Mouse (Mus musculus): Measurements from ENCODE around the gene Gm10912. TPM values are rescaled to one million over a fixed set of nuclear protein-coding genes. Genes with fewer than 3 reads are reported as not detected.
"Not testable (repeated sequence)": the region's sequence is repeated elsewhere in the genome, so short reads cannot be mapped to it uniquely, and the experiment has no call there.

The Gm10912 gene
- polyA plus RNA-seq, 1 experiment from 2014 or later, result not detected

- Histone ChIP-seq H3K27me3 (ENCODE audit: control insufficient read depth, insufficient read depth, low read length) (no peaks in the 10 kb centered on the region), H3K4me3 (ENCODE audit: low read depth, low read length) (no peak overlapping the region), H3K9ac (ENCODE audit: low read length) (no peak overlapping the region), H3K4me1 (ENCODE audit: control insufficient read depth, insufficient read depth, low read length) (no peaks in the 10 kb centered on the region), H3K27ac (replicated peaks; ENCODE audit: low read depth, low read length) (no peak overlapping the region), H3K4me2 (ENCODE audit: low read depth, severe bottlenecking) (no peak overlapping the region), H3K36me3 (ENCODE audit: control insufficient read depth, insufficient read depth, low read length) (peaks cover 12% of the 10 kb centered on the region; the same call in 1 of the 2 replicates), H3K9me3 (ENCODE audit: control insufficient read depth, low read length) (no peaks in the 10 kb centered on the region)
- no peak for ATAC-seq (ENCODE audit: insufficient number of reproducible peaks, low FRiP score, low TSS enrichment, low read depth)
- no peak for DNase-seq (ENCODE audit: low spot score)
- 94% methylated on average over 1 of the region's 1 CpGs for WGBS
Observed at GRCm38 (mm10) chr2:104058381-104058780, 7.2 kb upstream of the Gm10912 start.

DNA sequence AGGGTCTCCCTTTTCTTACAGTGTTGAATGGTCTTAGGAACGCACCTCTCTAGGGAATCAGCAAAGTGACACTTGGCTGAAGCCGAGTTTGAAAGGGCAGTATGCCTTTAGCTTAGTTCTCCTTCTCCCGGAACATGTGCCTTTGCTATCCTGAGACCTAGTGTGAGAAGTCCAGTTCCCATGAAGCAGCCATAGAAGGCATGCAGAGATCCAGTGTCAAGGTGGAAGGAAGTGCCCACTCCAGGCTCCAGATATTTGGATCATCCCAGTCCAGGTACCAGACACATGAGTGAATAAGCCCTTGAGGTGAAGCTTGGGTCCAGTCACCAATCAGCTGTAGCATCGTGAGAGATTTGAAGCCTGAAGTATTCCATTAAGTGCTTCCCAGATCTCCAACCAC is 6.7 kb upstream of the Gm10912 start:
- DNase-seq (ENCODE audit: low spot score) (no peak), ATAC-seq (ENCODE audit: insufficient number of reproducible peaks, low FRiP score, low TSS enrichment, low read depth) (no peak)
- H3K36me3 ChIP-seq (ENCODE audit: control insufficient read depth, insufficient read depth, low read length), result peaks cover 12% of the 10 kb centered on the region; the same call in 1 of the 2 replicates
- no peaks in the 10 kb centered on the region for H3K4me1 ChIP-seq (ENCODE audit: control insufficient read depth, insufficient read depth, low read length)
- no peak overlapping the region for H3K9ac ChIP-seq (ENCODE audit: low read length)
- 90% methylated on average over 4 of the region's 4 CpGs for WGBS
- no peak overlapping the region for H3K4me2 ChIP-seq (ENCODE audit: low read depth, severe bottlenecking)
- H3K27me3 ChIP-seq (ENCODE audit: control insufficient read depth, insufficient read depth, low read length), result no peaks in the 10 kb centered on the region
- no peak overlapping the region for H3K4me3 ChIP-seq (ENCODE audit: low read depth, low read length)
- H3K27ac ChIP-seq (replicated peaks; ENCODE audit: low read depth, low read length), result no peak overlapping the region
- H3K9me3 ChIP-seq (ENCODE audit: control insufficient read depth, low read length), result no peaks in the 10 kb centered on the region

- DNase-seq (ENCODE audit: low spot score), result no peak
- Histone ChIP-seq H3K9me3 (ENCODE audit: control insufficient read depth, low read length) (no peaks in the 10 kb centered on the region), H3K4me3 (ENCODE audit: low read depth, low read length) (no peak overlapping the region), H3K4me1 (ENCODE audit: control insufficient read depth, insufficient read depth, low read length) (no peaks in the 10 kb centered on the region), H3K4me2 (ENCODE audit: low read depth, severe bottlenecking) (no peak overlapping the region), H3K27ac (replicated peaks; ENCODE audit: low read depth, low read length) (no peak overlapping the region), H3K27me3 (ENCODE audit: control insufficient read depth, insufficient read depth, low read length) (no peaks in the 10 kb centered on the region), H3K36me3 (ENCODE audit: control insufficient read depth, insufficient read depth, low read length) (peaks cover 12% of the 10 kb centered on the region; the same call in 1 of the 2 replicates), H3K9ac (ENCODE audit: low read length) (no peak overlapping the region)
- ATAC-seq (ENCODE audit: insufficient number of reproducible peaks, low FRiP score, low TSS enrichment, low read depth), result no peak
- WGBS, result 80% methylated on average over 10 of the region's 10 CpGs
Observed at GRCm38 (mm10) chr2:104059786-104060185, 5.8 kb upstream of the Gm10912 start.

DNA sequence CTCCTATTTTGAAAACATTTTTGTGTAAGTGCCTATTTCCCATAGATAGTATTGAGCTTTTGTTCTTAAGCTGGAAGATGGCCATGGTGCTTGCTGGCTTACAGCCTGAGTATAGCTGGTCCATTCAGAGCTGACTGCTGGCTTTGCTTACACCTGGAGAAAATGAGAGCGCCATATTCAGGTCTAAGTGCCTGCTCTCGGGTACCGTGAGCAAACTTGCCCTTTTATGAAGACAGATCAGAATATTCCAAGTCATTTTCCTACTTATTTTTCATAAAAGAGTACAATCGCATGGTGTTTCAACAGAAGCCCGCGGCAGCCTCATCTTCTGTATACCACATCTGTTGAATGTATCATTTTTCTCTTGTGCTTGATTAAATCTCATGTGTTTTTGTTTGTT is 4.6 kb upstream of the Gm10912 start:
- H3K27me3 ChIP-seq (ENCODE audit: control insufficient read depth, insufficient read depth, low read length), result no peaks in the 10 kb centered on the region
- WGBS, result 95% methylated on average over 6 of the region's 6 CpGs
- no peak overlapping the region for H3K4me3 ChIP-seq (ENCODE audit: low read depth, low read length)

DNA sequence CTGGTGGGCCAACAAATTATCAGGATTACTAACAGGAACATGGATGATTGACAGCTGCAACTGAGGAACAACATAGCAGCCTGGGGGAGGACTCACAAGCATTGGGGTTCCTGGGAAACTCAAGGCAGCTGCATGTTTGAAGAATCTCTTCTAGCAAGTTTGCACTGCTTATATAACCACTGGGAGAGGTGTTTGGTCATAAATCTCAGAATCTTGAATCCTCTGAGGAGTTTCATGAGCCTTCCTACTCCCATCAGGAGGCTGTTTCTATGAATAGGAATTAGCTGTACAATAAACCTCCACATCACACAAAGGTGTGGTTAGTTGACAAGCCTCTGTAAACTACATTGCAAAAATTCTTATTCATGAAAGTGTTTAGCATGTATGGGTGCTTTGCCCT is 3.0 kb upstream of the Gm10912 start:
- Histone ChIP-seq H3K4me3 (ENCODE audit: low read depth, low read length) (no peak overlapping the region), H3K27me3 (ENCODE audit: control insufficient read depth, insufficient read depth, low read length) (no peaks in the 10 kb centered on the region), H3K36me3 (ENCODE audit: control insufficient read depth, insufficient read depth, low read length) (peaks cover 10% of the 10 kb centered on the region; the same call in 1 of the 2 replicates), H3K4me1 (ENCODE audit: control insufficient read depth, insufficient read depth, low read length) (no peaks in the 10 kb centered on the region), H3K4me2 (ENCODE audit: low read depth, severe bottlenecking) (no peak overlapping the region), H3K9ac (ENCODE audit: low read length) (no peak overlapping the region), H3K27ac (replicated peaks; ENCODE audit: low read depth, low read length) (no peak overlapping the region), H3K9me3 (ENCODE audit: control insufficient read depth, low read length) (no peaks in the 10 kb centered on the region)
- ATAC-seq (ENCODE audit: insufficient number of reproducible peaks, low FRiP score, low TSS enrichment, low read depth), result no peak
- no peak for DNase-seq (ENCODE audit: low spot score)

More for the DNA sequence above, 4.6 kb upstream of the Gm10912 start:
- Histone ChIP-seq H3K9ac (ENCODE audit: low read length) (no peak overlapping the region), H3K4me1 (ENCODE audit: control insufficient read depth, insufficient read depth, low read length) (no peaks in the 10 kb centered on the region), H3K9me3 (ENCODE audit: control insufficient read depth, low read length) (no peaks in the 10 kb centered on the region), H3K27ac (replicated peaks; ENCODE audit: low read depth, low read length) (no peak overlapping the region), H3K4me2 (ENCODE audit: low read depth, severe bottlenecking) (no peak overlapping the region), H3K36me3 (ENCODE audit: control insufficient read depth, insufficient read depth, low read length) (peaks cover 10% of the 10 kb centered on the region; the same call in 1 of the 2 replicates)
- no peak for ATAC-seq (ENCODE audit: insufficient number of reproducible peaks, low FRiP score, low TSS enrichment, low read depth)
- no peak for DNase-seq (ENCODE audit: low spot score)

DNA sequence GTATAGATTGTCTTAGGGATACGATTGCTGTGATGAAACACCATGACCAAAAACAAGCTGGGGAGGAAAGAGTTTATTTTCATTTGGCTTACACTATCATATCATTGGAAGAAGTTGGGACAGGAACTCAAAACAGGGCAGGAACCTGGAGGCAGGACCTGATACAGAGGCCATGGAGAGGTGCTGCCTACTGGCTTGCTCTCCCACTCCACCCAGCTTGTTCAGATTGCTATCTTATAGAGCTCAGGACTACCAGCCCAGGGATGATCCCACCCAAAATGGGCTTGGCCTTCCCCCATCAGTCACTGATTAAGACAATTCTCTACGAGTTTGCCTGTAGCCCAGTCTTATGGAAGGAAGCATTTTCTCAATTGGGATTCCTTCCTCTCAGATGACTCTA is 1.5 kb upstream of the Gm10912 start:
- Histone ChIP-seq H3K9ac (ENCODE audit: low read length) (no peak overlapping the region), H3K36me3 (ENCODE audit: control insufficient read depth, insufficient read depth, low read length) (peaks cover 6% of the 10 kb centered on the region; the same call in 1 of the 2 replicates), H3K27me3 (ENCODE audit: control insufficient read depth, insufficient read depth, low read length) (no peaks in the 10 kb centered on the region), H3K4me1 (ENCODE audit: control insufficient read depth, insufficient read depth, low read length) (no peaks in the 10 kb centered on the region), H3K9me3 (ENCODE audit: control insufficient read depth, low read length) (no peaks in the 10 kb centered on the region), H3K4me3 (ENCODE audit: low read depth, low read length) (no peak overlapping the region), H3K4me2 (ENCODE audit: low read depth, severe bottlenecking) (no peak overlapping the region), H3K27ac (replicated peaks; ENCODE audit: low read depth, low read length) (no peak overlapping the region)
- DNase-seq (ENCODE audit: low spot score) (no peak), ATAC-seq (ENCODE audit: insufficient number of reproducible peaks, low FRiP score, low TSS enrichment, low read depth) (no peak)
- WGBS, result 84% methylated on average over 2 of the region's 2 CpGs

- H3K9ac ChIP-seq (ENCODE audit: low read length); ATAC-seq (ENCODE audit: insufficient number of reproducible peaks, low FRiP score, low TSS enrichment, low read depth); DNase-seq (ENCODE audit: low spot score); H3K4me2 ChIP-seq (ENCODE audit: low read depth, severe bottlenecking); H3K36me3 ChIP-seq (ENCODE audit: control insufficient read depth, insufficient read depth, low read length); H3K4me3 ChIP-seq (ENCODE audit: low read depth, low read length); H3K27ac ChIP-seq (replicated peaks; ENCODE audit: low read depth, low read length); H3K27me3 ChIP-seq (ENCODE audit: control insufficient read depth, insufficient read depth, low read length); H3K9me3 ChIP-seq (ENCODE audit: control insufficient read depth, low read length); H3K4me1 ChIP-seq (ENCODE audit: control insufficient read depth, insufficient read depth, low read length): not testable (repeated sequence)
- WGBS, result 88% methylated on average over 7 of the region's 7 CpGs
Observed at GRCm38 (mm10) chr2:104068450-104068849, 2.8 kb downstream of the Gm10912 start, which contains the start of gene Gm10799. TSS of gene Gm10799 (minus strand) at chr2:104068550.

GRCm38 (mm10) chr2:104069704-104070185 is 4.1 kb downstream of the Gm10912 start, which contains the start of gene Cd59b:
TSS of gene Cd59b (plus strand) at chr2:104069849.
- peak; percentile 78 for DNase-seq (ENCODE audit: low spot score)
- peak; percentile 89 for ATAC-seq (ENCODE audit: insufficient number of reproducible peaks, low FRiP score, low TSS enrichment, low read depth)
- Histone ChIP-seq H3K4me2 (ENCODE audit: low read depth, severe bottlenecking) (peak within 1 kb of the TSS; percentile 51), H3K4me1 (ENCODE audit: control insufficient read depth, insufficient read depth, low read length) (no peaks in the 10 kb centered on the region), H3K9me3 (ENCODE audit: control insufficient read depth, low read length) (no peaks in the 10 kb centered on the region), H3K36me3 (ENCODE audit: control insufficient read depth, insufficient read depth, low read length) (no peaks in the 10 kb centered on the region), H3K4me3 (ENCODE audit: low read depth, low read length) (peak within 1 kb of the TSS; percentile 31), H3K27ac (replicated peaks; ENCODE audit: low read depth, low read length) (no peak within 1 kb of the TSS), H3K9ac (ENCODE audit: low read length) (peak within 1 kb of the TSS; percentile 36), H3K27me3 (ENCODE audit: control insufficient read depth, insufficient read depth, low read length) (no peaks in the 10 kb centered on the region)
- 2% methylated on average over 13 of the region's 13 CpGs for WGBS

GRCm38 (mm10) chr2:104078285-104078684 is 12.7 kb downstream of the Gm10912 start:
- not testable (repeated sequence) for DNase-seq (ENCODE audit: low spot score); H3K9ac ChIP-seq (ENCODE audit: low read length); H3K27ac ChIP-seq (replicated peaks; ENCODE audit: low read depth, low read length); H3K4me2 ChIP-seq (ENCODE audit: low read depth, severe bottlenecking); ATAC-seq (ENCODE audit: insufficient number of reproducible peaks, low FRiP score, low TSS enrichment, low read depth); H3K27me3 ChIP-seq (ENCODE audit: control insufficient read depth, insufficient read depth, low read length); H3K9me3 ChIP-seq (ENCODE audit: control insufficient read depth, low read length); H3K4me1 ChIP-seq (ENCODE audit: control insufficient read depth, insufficient read depth, low read length); H3K4me3 ChIP-seq (ENCODE audit: low read depth, low read length); H3K36me3 ChIP-seq (ENCODE audit: control insufficient read depth, insufficient read depth, low read length)
- WGBS, result 73% methylated on average over 5 of the region's 5 CpGs

Measured in limb, embryonic 11.5 days (tissue).